Mouse (Mus musculus) thymus, adult 18-20 months (tissue): ENCODE measurements at regions not wholly inside any gene's neighbourhood (a gene's known extent, or its start where the extent isn't known, plus 50 kb on each side); places are given as distances from the start of the nearest gene placed in this dataset.

Source experiments
- DNase-seq, 2 experiments: peaks; one replicate each; pipeline ENCODE4 v3.0.0; 2022; ENCODE audit warnings: mixed read lengths in 2 of 2

GRCm38 (mm10) chr14:71891667-71892066 is 600.0 kb downstream of the Gm9195 start:
- DNase-seq: no peak

- DNase-seq: no peak
Measured at GRCm38 (mm10) chr14:71882871-71883270, 608.8 kb downstream of the Gm9195 start.

GRCm38 (mm10) chr14:71845546-71845945 is 646.1 kb downstream of the Gm9195 start:
- no peak for DNase-seq

GRCm38 (mm10) chr14:71808863-71809487 is 682.7 kb downstream of the Gm9195 start:
- no peak for DNase-seq

GRCm38 (mm10) chr14:71805624-71806023 is 686.0 kb downstream of the Gm9195 start:
- DNase-seq: no peak

GRCm38 (mm10) chr14:71799861-71800260 is 691.8 kb downstream of the Gm9195 start:
- DNase-seq: no peak

- DNase-seq: no peak
Measured at GRCm38 (mm10) chr14:71795713-71796112, 695.9 kb downstream of the Gm9195 start.

GRCm38 (mm10) chr14:71776990-71777525 is 714.6 kb downstream of the Gm9195 start:
- DNase-seq: no peak

GRCm38 (mm10) chr14:71766856-71767255 is 724.8 kb downstream of the Gm9195 start:
- no peak for DNase-seq

GRCm38 (mm10) chr14:71728542-71728941 is 763.1 kb downstream of the Gm9195 start:
- DNase-seq: no peak

GRCm38 (mm10) chr14:71723526-71723925 is 768.1 kb downstream of the Gm9195 start:
- no peak for DNase-seq

- no peak for DNase-seq
Measured at GRCm38 (mm10) chr14:71709528-71710289, 781.9 kb downstream of the Gm9195 start.

- no peak for DNase-seq
Measured at GRCm38 (mm10) chr14:71692752-71693437, 798.7 kb downstream of the Gm9195 start.

- DNase-seq: no peak
Measured at GRCm38 (mm10) chr14:71674564-71674963, 817.1 kb downstream of the Gm9195 start.

- no peak for DNase-seq
Measured at GRCm38 (mm10) chr14:71673837-71674236, 817.8 kb downstream of the Gm9195 start.

- DNase-seq: no peak
Measured at GRCm38 (mm10) chr14:71672481-71672880, 819.2 kb downstream of the Gm9195 start.

- DNase-seq: no peak
Measured at GRCm38 (mm10) chr14:71671994-71672393, 819.6 kb downstream of the Gm9195 start.

- no peak for DNase-seq
Measured at GRCm38 (mm10) chr14:71670435-71670834, 821.2 kb downstream of the Gm9195 start.

- DNase-seq: no peak
Measured at GRCm38 (mm10) chr14:71666656-71667055, 825.0 kb downstream of the Gm9195 start.

GRCm38 (mm10) chr14:71660166-71660565 is 831.5 kb downstream of the Gm9195 start:
- no peak for DNase-seq

GRCm38 (mm10) chr14:71654785-71655627 is 836.6 kb downstream of the Gm9195 start:
- no peak for DNase-seq

GRCm38 (mm10) chr14:71642536-71642935 is 849.1 kb downstream of the Gm9195 start:
- no peak for DNase-seq

- DNase-seq: no peak
Measured at GRCm38 (mm10) chr14:71639083-71639482, 852.6 kb downstream of the Gm9195 start.
